Mouse (Mus musculus) MEL (cell line): ENCODE measurements around the gene Kcmf1. TPM values are rescaled to one million over a fixed set of nuclear protein-coding genes. Genes with fewer than 3 reads are reported as not detected.

Source experiments
- DNase-seq: peaks from one replicate; pipeline ENCODE4 v3.0.0; 2011; ENCODE audit warnings: low read depth, low spot score
- H3K27ac ChIP-seq: 2 replicates; pipeline ENCODE4 v1.5.1; 2012; ENCODE audit warnings: low read depth, mild to moderate bottlenecking, control low read depth, low read length, moderate library complexity; ENCODE audit not compliant: control insufficient read depth
- H3K27me3 ChIP-seq, 2 experiments: fragments of 150-350 bp in 1 of 2; sonication (generic) in 1 of 2; 2 replicates each; pipeline ENCODE4 v1.6.1; 2012; ENCODE audit warnings: low read length in 2 of 2, mild to moderate bottlenecking in 2 of 2, improper control_type of control experiment in 1 of 2, moderate library complexity in 1 of 2; ENCODE audit not compliant: insufficient read depth in 2 of 2, control insufficient read depth in 1 of 2
- H3K36me3 ChIP-seq, 2 experiments: 2 replicates each; pipeline ENCODE4 v1.6.1; 2012 to 2014; ENCODE audit warnings: low read length in 2 of 2, improper control_type of control experiment in 1 of 2, inconsistent platforms in 1 of 2, mild to moderate bottlenecking in 1 of 2; ENCODE audit not compliant: insufficient read depth in 2 of 2, control insufficient read depth in 1 of 2
- H3K4me1 ChIP-seq, 2 experiments: fragments of 150-350 bp in 1 of 2; sonication (generic) in 1 of 2; 2 replicates each; pipeline ENCODE4 v1.6.1; 2012; ENCODE audit warnings: low read length in 2 of 2, improper control_type of control experiment in 1 of 2, mild to moderate bottlenecking in 1 of 2; ENCODE audit not compliant: insufficient read depth in 2 of 2, control insufficient read depth in 1 of 2
- H3K4me3 ChIP-seq, 2 experiments: fragments of 150-350 bp in 1 of 2; sonication (generic) in 1 of 2; 2 replicates each; pipeline ENCODE4 v1.5.1; 2012; ENCODE audit warnings: low read depth in 2 of 2, low read length in 2 of 2, mild to moderate bottlenecking in 2 of 2, moderate library complexity in 2 of 2, control low read depth in 1 of 2, improper control_type of control experiment in 1 of 2; ENCODE audit not compliant: control insufficient read depth in 1 of 2, insufficient read depth in 1 of 2
- H3K79me2 ChIP-seq: 2 replicates; pipeline ENCODE4 v1.6.1; 2012; ENCODE audit warnings: mild to moderate bottlenecking, low read length, moderate library complexity; ENCODE audit not compliant: control insufficient read depth, poor library complexity, insufficient read depth
- H3K9ac ChIP-seq: 2 replicates; pipeline ENCODE4 v1.6.1; 2012; ENCODE audit warnings: low read depth, mild to moderate bottlenecking, control low read depth, low read length, moderate library complexity; ENCODE audit not compliant: control insufficient read depth, poor library complexity, severe bottlenecking
- H3K9me3 ChIP-seq: fragments of 150-350 bp; sonication (generic); replicated peaks from 2 replicates; pipeline ENCODE4 v1.6.1; 2012; ENCODE audit warnings: mild to moderate bottlenecking, low read length, improper control_type of control experiment, moderate library complexity; ENCODE audit not compliant: insufficient read depth
- CHD1 ChIP-seq: IDR thresholded peaks from 2 replicates; pipeline ENCODE4 v1.6.1; 2012; ENCODE audit warnings: low read depth, mild to moderate bottlenecking, inconsistent platforms, low read length, improper control_type of control experiment
- CHD2 ChIP-seq: IDR thresholded peaks from 2 replicates; pipeline ENCODE4 v1.6.1; 2011; ENCODE audit warnings: low read length, improper control_type of control experiment
- CTCF ChIP-seq, 3 experiments: IDR thresholded peaks in 2 of 3; conservative IDR thresholded peaks in 1 of 3; 2 replicates each; pipeline ENCODE4 v1.5.1; 2011 to 2012; ENCODE audit warnings: low read length in 3 of 3, low read depth in 2 of 3, mild to moderate bottlenecking in 2 of 3, improper control_type of control experiment in 1 of 3, inconsistent platforms in 1 of 3, mixed read lengths in 1 of 3, moderate library complexity in 1 of 3; ENCODE audit not compliant: control insufficient read depth in 1 of 3, insufficient read depth in 1 of 3, poor library complexity in 1 of 3, severe bottlenecking in 1 of 3
- ELF1 ChIP-seq: IDR thresholded peaks from 2 replicates; pipeline ENCODE4 v1.6.1; 2014; ENCODE audit warnings: low read depth, mild to moderate bottlenecking, inconsistent platforms, low read length, improper control_type of control experiment, moderate library complexity
- EP300 ChIP-seq, 2 experiments: IDR thresholded peaks; 2 replicates each; pipeline ENCODE4 v1.6.1; 2011; ENCODE audit warnings: improper control_type of control experiment in 2 of 2, low read length in 2 of 2, low read depth in 1 of 2, mild to moderate bottlenecking in 1 of 2
- ETS1 ChIP-seq: IDR thresholded peaks from 2 replicates; pipeline ENCODE4 v1.6.1; 2012; ENCODE audit warnings: low read depth, mild to moderate bottlenecking, inconsistent platforms, low read length, improper control_type of control experiment, moderate library complexity
- GABPA ChIP-seq: IDR thresholded peaks from 2 replicates; pipeline ENCODE4 v1.6.1; 2012; ENCODE audit warnings: low read depth, mild to moderate bottlenecking, inconsistent platforms, low read length, improper control_type of control experiment, moderate library complexity
- GATA1 ChIP-seq: IDR thresholded peaks from 2 replicates; pipeline ENCODE4 v1.6.1; 2011; ENCODE audit warnings: low read depth, low read length, improper control_type of control experiment
- HCFC1 ChIP-seq: IDR thresholded peaks from 2 replicates; pipeline ENCODE4 v1.6.1; 2012; ENCODE audit warnings: low read depth, mild to moderate bottlenecking, inconsistent platforms, low read length, improper control_type of control experiment, moderate library complexity
- KAT2A ChIP-seq: conservative IDR thresholded peaks from 2 replicates; pipeline ENCODE4 v1.6.1; 2012; ENCODE audit warnings: low read depth, low read length, improper control_type of control experiment, inconsistent platforms
- MAFK ChIP-seq: IDR thresholded peaks from 2 replicates; pipeline ENCODE4 v1.6.1; 2011; ENCODE audit warnings: low read depth, mild to moderate bottlenecking, low read length, improper control_type of control experiment, borderline replicate concordance
- MEF2A ChIP-seq: IDR thresholded peaks from 2 replicates; pipeline ENCODE4 v1.6.1; 2014; ENCODE audit warnings: low read depth, mild to moderate bottlenecking, inconsistent platforms, low read length, improper control_type of control experiment; ENCODE audit not compliant: poor library complexity, insufficient replicate concordance, severe bottlenecking; ENCODE audit errors: extremely low read depth
- NELFE ChIP-seq: IDR thresholded peaks from 2 replicates; pipeline ENCODE4 v1.6.1; 2011; ENCODE audit warnings: low read depth, low read length, improper control_type of control experiment
- RAD21 ChIP-seq: IDR thresholded peaks from 2 replicates; pipeline ENCODE4 v1.6.1; 2011; ENCODE audit warnings: mild to moderate bottlenecking, low read depth, low read length, improper control_type of control experiment
- RCOR1 ChIP-seq: IDR thresholded peaks from 2 replicates; pipeline ENCODE4 v1.6.1; 2012; ENCODE audit warnings: low read depth, mild to moderate bottlenecking, inconsistent platforms, low read length, improper control_type of control experiment
- SMC3 ChIP-seq: IDR thresholded peaks from 2 replicates; pipeline ENCODE4 v1.6.1; 2011; ENCODE audit warnings: low read depth, low read length, improper control_type of control experiment
- TBP ChIP-seq: IDR thresholded peaks from 2 replicates; pipeline ENCODE4 v1.8.0; 2011; ENCODE audit warnings: low read depth, low read length, improper control_type of control experiment
- TCF12 ChIP-seq: IDR thresholded peaks from 2 replicates; pipeline ENCODE4 v1.6.1; 2014; ENCODE audit warnings: low read depth, mild to moderate bottlenecking, inconsistent platforms, low read length, improper control_type of control experiment, moderate library complexity
- ZMIZ1 ChIP-seq: IDR thresholded peaks from 2 replicates; pipeline ENCODE4 v1.6.1; 2012; ENCODE audit warnings: low read depth, mild to moderate bottlenecking, inconsistent platforms, low read length, improper control_type of control experiment, moderate library complexity
- ZNF384 ChIP-seq: IDR thresholded peaks from 2 replicates; pipeline ENCODE4 v1.6.1; 2012; ENCODE audit warnings: low read depth, mild to moderate bottlenecking, inconsistent platforms, low read length, improper control_type of control experiment
- polyA plus RNA-seq, 2 experiments: library from polyadenylated mRNA; stranded (reverse) in 1 of 2; unstranded in 1 of 2; fragments of >175 nt in 1 of 2; fragments of >200 nt in 1 of 2; gene quantifications; 2 replicates each; pipeline versions ENCODE4 v1.2.1 to v1.2.4; 2012; ENCODE audit warnings: low replicate concordance in 2 of 2, low read depth in 1 of 2; ENCODE audit not compliant: insufficient read length in 2 of 2, insufficient read depth in 1 of 2, missing spikeins in 1 of 2
- total RNA-seq: library from RNA; depleted of rRNA; stranded (reverse); fragments of 300-350 nt; gene quantifications from 2 replicates; pipeline ENCODE4 v1.2.3, GENCODE M21; 2012

Kcmf1 gene
- total and polyA plus RNA-seq, 3 experiments = 77.0 to 195 (median 133) TPM

DNA sequence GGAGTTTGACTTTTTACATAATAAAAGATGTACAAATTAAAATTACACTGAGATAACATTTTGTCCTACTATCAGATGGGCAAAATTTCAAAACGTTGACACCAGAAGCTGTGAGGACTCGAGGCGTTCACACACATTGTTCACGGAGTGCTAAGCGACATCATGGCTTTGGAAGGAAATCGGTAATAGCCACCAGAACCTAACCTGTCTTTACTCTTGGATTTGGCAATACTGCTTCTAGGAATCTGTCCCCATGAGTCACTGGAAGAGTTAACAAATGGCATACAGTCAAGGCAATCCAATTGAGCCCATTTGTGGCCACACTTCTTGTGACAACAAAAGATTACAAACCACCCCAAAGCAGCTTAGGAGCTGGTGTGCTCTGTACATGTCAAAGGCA lies 96.1 kb downstream of the Kcmf1 start:
- H3K36me3 ChIP-seq = no peaks in the 10 kb centered on the region
- H3K27me3 ChIP-seq = no peaks in the 10 kb centered on the region
- no peaks in the 10 kb centered on the region for H3K4me1 ChIP-seq
- H3K27ac ChIP-seq = no peak overlapping the region
- H3K9ac ChIP-seq = no peak overlapping the region
- no peaks in the 10 kb centered on the region for H3K79me2 ChIP-seq
- no peak overlapping the region for H3K4me3 ChIP-seq
- DNase-seq = no peak
- H3K9me3 ChIP-seq = no peaks in the 10 kb centered on the region
- TF ChIP-seq NELFE (no peak), GATA1 (no peak), ZNF384 (no peak), CHD1 (no peak), RCOR1 (no peak), ELF1 (no peak), TBP (no peak), ETS1 (no peak), CTCF (IDR thresholded peaks at IDR 0.05 in 2 of 3, conservative IDR thresholded peaks at IDR 0.05 in 1 of 3; ENCODE audit: control insufficient read depth in 1 of 3, insufficient read depth in 1 of 3, low read depth in 2 of 3, low read length in 3 of 3, poor library complexity in 1 of 3, severe bottlenecking in 1 of 3) (no peak), CHD2 (no peak), SMC3 (no peak), MEF2A (no peak), ZMIZ1 (no peak), RAD21 (no peak)

GRCm38 (mm10) chr6:72802119-72802518 lies 97.7 kb downstream of the Kcmf1 start:
- no peak for DNase-seq
- Histone ChIP-seq H3K9ac (no peak overlapping the region), H3K79me2 (no peaks in the 10 kb centered on the region), H3K9me3 (no peaks in the 10 kb centered on the region), H3K4me3 (no peak overlapping the region), H3K36me3 (no peaks in the 10 kb centered on the region), H3K27ac (no peak overlapping the region), H3K4me1 (no peaks in the 10 kb centered on the region), H3K27me3 (no peaks in the 10 kb centered on the region)
- TF ChIP-seq HCFC1 (no peak), TCF12 (no peak), KAT2A (no peak), SMC3 (no peak)

DNA sequence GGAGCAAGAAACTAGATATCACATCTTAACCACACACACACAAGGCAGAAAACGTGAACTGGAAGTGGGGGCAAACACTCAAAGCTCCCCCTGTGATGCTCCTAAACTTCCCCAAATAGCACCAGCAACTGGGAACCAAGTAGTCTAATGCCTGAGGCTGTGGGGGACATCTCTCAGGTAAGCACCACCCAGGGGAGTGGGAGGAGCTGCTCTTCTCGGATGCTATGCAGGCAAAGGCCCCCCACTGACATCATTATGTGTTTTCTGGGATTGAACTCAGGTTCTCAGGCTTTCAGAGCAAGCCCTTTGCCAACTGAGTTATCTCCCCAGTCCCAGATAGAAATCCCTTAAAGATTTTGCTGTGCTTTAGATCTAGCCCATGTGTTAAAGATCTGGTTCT lies 99.1 kb downstream of the Kcmf1 start:
- H3K27ac ChIP-seq = no peak overlapping the region
- H3K4me1 ChIP-seq = no peaks in the 10 kb centered on the region
- no peak overlapping the region for H3K4me3 ChIP-seq
- no peaks in the 10 kb centered on the region for H3K9me3 ChIP-seq
- H3K79me2 ChIP-seq = no peaks in the 10 kb centered on the region
- no peak for DNase-seq
- H3K27me3 ChIP-seq = no peaks in the 10 kb centered on the region
- H3K36me3 ChIP-seq = no peaks in the 10 kb centered on the region
- no peak overlapping the region for H3K9ac ChIP-seq
- TF ChIP-seq EP300 (IDR thresholded peaks at IDR 0.05; ENCODE audit: low read depth in 1 of 2, low read length in 2 of 2) = no peak
- TF ChIP-seq TBP = no peak
- no peak for TF ChIP-seq MAFK
- no peak for TF ChIP-seq ZNF384
- TF ChIP-seq GABPA = no peak
- TF ChIP-seq HCFC1 = no peak
